In the genomic region with DNA sequence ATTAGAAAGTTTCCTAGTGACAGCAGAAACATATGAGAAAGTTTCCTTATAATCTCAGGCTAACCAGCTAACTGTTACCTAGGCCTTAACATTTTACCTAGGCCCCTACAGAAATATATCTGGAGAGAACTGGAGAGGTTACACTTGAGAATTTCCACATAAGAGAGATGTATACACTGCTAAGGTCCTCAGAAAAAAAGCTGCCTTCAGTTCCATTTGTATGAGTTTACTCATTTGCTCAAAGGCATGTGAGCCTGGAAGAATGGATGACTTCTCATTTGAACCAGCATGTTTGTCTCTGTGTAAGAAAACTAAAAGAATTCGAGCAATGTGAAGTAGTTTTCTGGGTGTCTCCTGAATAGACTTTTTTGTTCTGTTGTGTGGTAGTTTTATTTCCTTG, we compare ENCODE assay signal across 24 mouse cellular contexts.
"Had no signal": no experiment of that assay in that cellular context is flagged by ENCODE, and none has a peak within 500 bp of the region (broad histone marks: within the 10 kb centered on the region; RNA-seq: fewer than 3 reads in every experiment).

No protein-coding gene starts in this region.

- H3K4me3 ChIP-seq: heart, embryonic 10.5 days; heart, embryonic 12.5 days; hindbrain, embryonic 10.5 days; hindbrain, embryonic 12.5 days; intestine, embryonic 15.5 days; layer of hippocampus, adult 2 months; left cerebral cortex, adult 2 months; limb, embryonic 10.5 days; limb, embryonic 12.5 days had no signal

- H3K9me3 ChIP-seq: heart, embryonic 10.5 days; heart, embryonic 12.5 days; hindbrain, embryonic 10.5 days; hindbrain, embryonic 12.5 days; intestine, embryonic 15.5 days; limb, embryonic 10.5 days; limb, embryonic 12.5 days had no signal

- ATAC-seq: hindbrain, embryonic 16.5 days; inflammation-experienced regulatory T-cells, adult 6 months; intestine, embryonic 15.5 days; intestine, postnatal 0 days had no signal

- H3K27ac ChIP-seq: heart, embryonic 10.5 days; hindbrain, embryonic 10.5 days; hindbrain, embryonic 12.5 days; hindbrain, embryonic 14.5 days; intestine, embryonic 15.5 days; layer of hippocampus, adult 2 months; left cerebral cortex, adult 2 months; limb, embryonic 10.5 days; limb, embryonic 12.5 days had no signal

- H3K4me1 ChIP-seq: hindbrain, embryonic 12.5 days; intestine, embryonic 15.5 days; limb, embryonic 12.5 days had no signal

- DNase-seq: gastrocnemius, postnatal 10 days; gastrocnemius, postnatal 25 days; heart, adult 18-20 months; heart, postnatal 10 days; heart, postnatal 4 days; kidney, adult 18-20 months; kidney, adult 8-10 months; kidney, postnatal 10 days; kidney, postnatal 25 days; kidney, postnatal 4 days; liver had no signal

- H3K36me3 ChIP-seq: hindbrain, embryonic 12.5 days; intestine, embryonic 15.5 days had no signal

- H3K9ac ChIP-seq: heart, embryonic 12.5 days; hindbrain, embryonic 12.5 days; hindbrain, embryonic 14.5 days; intestine, embryonic 15.5 days; limb, embryonic 12.5 days had no signal

- H3K4me2 ChIP-seq: heart, embryonic 12.5 days; hindbrain, embryonic 12.5 days; hindbrain, embryonic 14.5 days; intestine, embryonic 15.5 days; limb, embryonic 12.5 days had no signal

- H3K27me3 ChIP-seq: hindbrain, embryonic 12.5 days; intestine, embryonic 15.5 days; limb, embryonic 12.5 days had no signal
